Mouse (Mus musculus) neural tube, embryonic 14.5 days (tissue): ENCODE measurements at regions not wholly inside any gene's neighbourhood (a gene's known extent, or its start where the extent isn't known, plus 50 kb on each side); places are given as distances from the start of the nearest gene placed in this dataset.

Experiments
- ATAC-seq: fragments of 200-750 bp; cut with Nextera tagmentation; 2 replicates; pipeline ENCODE4 v1.8.0; 2017; ENCODE audit warnings: low read depth, mild to moderate bottlenecking, moderate TSS enrichment, moderate library complexity
- H3K27ac ChIP-seq: fragments of 300-500 bp; sonication (generic); 2 replicates; pipeline ENCODE4 v1.5.1; 2014; ENCODE audit warnings: low read depth, mild to moderate bottlenecking, control low read depth, low read length, moderate library complexity, mixed read lengths
- H3K27me3 ChIP-seq: fragments of 300-500 bp; sonication (generic); 2 replicates; pipeline ENCODE4 v1.6.1; 2014; ENCODE audit warnings: low read length; ENCODE audit not compliant: control insufficient read depth, insufficient read depth
- H3K36me3 ChIP-seq: fragments of 300-500 bp; sonication (generic); 2 replicates; pipeline ENCODE4 v1.6.1; 2014; ENCODE audit warnings: low read length, mixed read lengths; ENCODE audit not compliant: control insufficient read depth, insufficient read depth
- H3K4me1 ChIP-seq: fragments of 300-500 bp; sonication (generic); 2 replicates; pipeline ENCODE4 v1.6.1; 2014; ENCODE audit warnings: low read length; ENCODE audit not compliant: control insufficient read depth, insufficient read depth
- H3K4me2 ChIP-seq: fragments of 300-500 bp; sonication (generic); 2 replicates; pipeline ENCODE4 v1.6.1; 2014; ENCODE audit warnings: mild to moderate bottlenecking, low read depth, low read length, control low read depth
- H3K4me3 ChIP-seq: fragments of 300-500 bp; sonication (generic); 2 replicates; pipeline ENCODE4 v1.5.1; 2014; ENCODE audit warnings: low read depth, low read length, control low read depth, mixed read lengths
- H3K9ac ChIP-seq: fragments of 300-500 bp; sonication (generic); replicated peaks from 2 replicates; pipeline ENCODE4 v1.6.1; 2014; ENCODE audit warnings: low read depth, mild to moderate bottlenecking, control low read depth, low read length, mixed read lengths
- H3K9me3 ChIP-seq: fragments of 300-500 bp; sonication (generic); 2 replicates; pipeline ENCODE4 v1.6.1; 2016; ENCODE audit warnings: low read length; ENCODE audit not compliant: control insufficient read depth
- WGBS: fragments of 180-500 bp; shearing (Covaris S2); extraction: QIAGEN DNeasy Blood & Tissue Kit; methylation state at CpG from one replicate; pipeline ENCODE4 v1.1.7; 2014; 5-methylcytosine and 5-hydroxymethylcytosine counted together

DNA sequence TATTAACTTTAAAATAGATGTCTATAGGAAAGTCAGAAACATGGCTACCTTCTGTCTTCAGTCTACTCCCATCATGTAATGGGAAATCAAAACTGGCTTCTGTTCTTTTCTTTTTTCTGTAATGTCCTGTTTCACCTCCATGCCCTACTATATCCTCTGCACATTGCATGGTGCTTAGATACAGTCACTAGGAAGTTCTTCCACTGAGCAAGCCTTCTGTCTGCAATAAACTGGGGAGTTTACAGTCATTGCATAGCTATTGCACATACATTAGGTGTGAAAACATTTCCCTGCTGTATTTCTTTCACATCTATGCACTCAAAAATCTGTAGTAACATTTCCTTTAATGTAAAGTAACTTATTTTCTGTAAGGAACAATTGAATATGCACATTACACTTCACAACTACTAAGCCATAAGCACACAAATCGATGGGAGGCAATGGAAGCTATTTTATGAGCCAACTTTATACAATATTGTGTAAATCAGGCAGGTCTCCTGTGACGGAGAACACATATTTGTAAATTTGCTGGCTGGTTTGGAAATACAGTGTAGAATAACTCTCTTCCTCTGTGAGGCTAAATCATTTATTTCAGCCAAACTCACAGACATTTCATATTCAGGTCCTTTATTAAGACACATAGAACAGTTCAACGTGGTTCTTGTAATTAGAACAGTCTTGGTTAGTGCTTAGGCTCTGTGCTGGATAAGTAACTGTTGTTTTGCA, 60.6 kb upstream of the Inhba start:
- Histone ChIP-seq H3K36me3 (no peaks in the 10 kb centered on the region), H3K4me3 (no peak overlapping the region), H3K27ac (no peak overlapping the region), H3K9ac (no peak overlapping the region), H3K4me1 (no peaks in the 10 kb centered on the region), H3K27me3 (no peaks in the 10 kb centered on the region), H3K4me2 (no peak overlapping the region), H3K9me3 (no peaks in the 10 kb centered on the region)
- 79% methylated on average over 3 of the region's 3 CpGs for WGBS
- ATAC-seq = no peak
